Mouse (Mus musculus) liver, adult 2 months (tissue): ENCODE measurements at regions not wholly inside any gene's neighbourhood (a gene's known extent, or its start where the extent isn't known, plus 50 kb on each side); places are given as distances from the start of the nearest gene placed in this dataset.

ENCODE experiments used
- CTCF ChIP-seq: fragments of 200-500 bp; IDR thresholded peaks from 2 replicates; pipeline ENCODE4 v1.5.1; 2011; ENCODE audit warnings: low read depth, low read length, control low read depth
- POLR2A ChIP-seq: fragments of 200-500 bp; IDR thresholded peaks from 2 replicates; pipeline ENCODE4 v1.6.1; 2011; ENCODE audit warnings: low read length, control low read depth; ENCODE audit not compliant: insufficient read depth; ENCODE audit errors: extremely low read depth

- TF ChIP-seq CTCF (peak; percentile 66), POLR2A (no peak)
Measured at GRCm38 (mm10) chr15:36715745-36716685, 291.6 kb downstream of the Zfp706 start.
